Mouse (Mus musculus) liver, adult 2 months (tissue): ENCODE data around the gene Atxn1. TPM values are rescaled to one million over a fixed set of nuclear protein-coding genes. Genes with fewer than 3 reads are reported as not detected.

Experiments used
- DNase-seq: peaks from one replicate; pipeline ENCODE4 v3.0.0-alpha.2; 2011; ENCODE audit warnings: low read depth, low spot score; ENCODE audit errors: extremely low read depth
- H3K27ac ChIP-seq: fragments of 200-500 bp; replicated peaks from 2 replicates; pipeline ENCODE4 v1.5.1; 2012; ENCODE audit warnings: low read depth, mild to moderate bottlenecking, control low read depth, inconsistent platforms, low read length; ENCODE audit not compliant: insufficient read depth
- H3K27me3 ChIP-seq: fragments of 200-500 bp; 2 replicates; pipeline ENCODE4 v1.6.1; 2012; ENCODE audit warnings: mild to moderate bottlenecking, moderate library complexity, low read length, inconsistent platforms; ENCODE audit not compliant: control insufficient read depth, insufficient read depth
- H3K36me3 ChIP-seq: fragments of 200-500 bp; 2 replicates; pipeline ENCODE4 v1.6.1; 2012; ENCODE audit warnings: low read length, inconsistent platforms; ENCODE audit not compliant: control insufficient read depth, insufficient read depth
- H3K4me1 ChIP-seq: fragments of 200-500 bp; 2 replicates; pipeline ENCODE4 v1.6.1; 2011; ENCODE audit warnings: low read length; ENCODE audit not compliant: control insufficient read depth, insufficient read depth
- H3K4me3 ChIP-seq: fragments of 200-500 bp; 2 replicates; pipeline ENCODE4 v1.5.1; 2011; ENCODE audit warnings: low read depth, mild to moderate bottlenecking, control low read depth, low read length, moderate library complexity; ENCODE audit not compliant: insufficient read depth
- H3K79me2 ChIP-seq: fragments of 200-500 bp; 2 replicates; pipeline ENCODE4 v1.6.1; 2012; ENCODE audit warnings: inconsistent platforms, mild to moderate bottlenecking, low read length, moderate library complexity; ENCODE audit not compliant: control insufficient read depth, insufficient read depth
- H3K9ac ChIP-seq: fragments of 200-500 bp; 2 replicates; pipeline ENCODE4 v1.6.1; 2012; ENCODE audit warnings: low read depth, mild to moderate bottlenecking, control low read depth, inconsistent platforms, low read length
- CTCF ChIP-seq: fragments of 200-500 bp; IDR thresholded peaks from 2 replicates; pipeline ENCODE4 v1.5.1; 2011; ENCODE audit warnings: low read depth, low read length, control low read depth
- POLR2A ChIP-seq: fragments of 200-500 bp; IDR thresholded peaks from 2 replicates; pipeline ENCODE4 v1.6.1; 2011; ENCODE audit warnings: low read length, control low read depth; ENCODE audit not compliant: insufficient read depth; ENCODE audit errors: extremely low read depth
- WGBS: fragments of 180-500 bp; shearing (Covaris S2); methylation state at CpG from one replicate; pipeline ENCODE4 v1.1.7; 2018; 5-methylcytosine and 5-hydroxymethylcytosine counted together
- polyA plus RNA-seq: library from polyadenylated mRNA; depleted of rRNA; stranded (reverse); fragments of >200 nt; gene quantifications from 2 replicates; pipeline ENCODE4 v1.2.3, GENCODE M21; 2012
- total RNA-seq: library from RNA; depleted of rRNA; stranded (reverse); fragments of >200 nt; gene quantifications from 2 replicates; pipeline ENCODE4 v1.2.3, GENCODE M21; 2014

The Atxn1 gene
- total and polyA plus RNA-seq, 2 experiments: 7.7 to 7.8 TPM

DNA sequence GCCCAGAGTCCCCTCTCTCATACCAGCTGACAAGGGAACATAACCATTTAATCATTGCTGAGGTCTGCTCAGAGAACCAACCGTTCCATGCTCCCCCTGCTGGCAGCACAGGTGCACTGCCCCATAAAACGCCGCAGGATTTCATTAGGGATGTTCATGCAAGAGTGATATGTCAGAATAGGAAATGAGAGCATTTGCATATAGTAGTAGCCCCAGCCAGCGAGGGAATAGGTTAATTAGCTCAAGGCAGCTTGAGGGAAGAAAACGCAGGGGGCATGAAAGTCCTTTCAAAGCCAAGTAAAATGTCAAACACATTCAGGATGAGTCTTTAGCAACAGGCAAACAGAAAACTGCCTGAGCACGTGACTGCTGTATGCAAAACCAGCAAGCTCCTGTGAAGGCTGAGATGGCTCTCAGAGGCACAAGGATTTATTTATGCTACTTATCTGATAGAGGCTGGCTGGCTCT is 393.0 kb downstream of the Atxn1 start:
- 9% methylated on average over 6 of the region's 6 CpGs for WGBS
- no peak overlapping the region for H3K4me3 ChIP-seq
- H3K9ac ChIP-seq: no peak overlapping the region

DNA sequence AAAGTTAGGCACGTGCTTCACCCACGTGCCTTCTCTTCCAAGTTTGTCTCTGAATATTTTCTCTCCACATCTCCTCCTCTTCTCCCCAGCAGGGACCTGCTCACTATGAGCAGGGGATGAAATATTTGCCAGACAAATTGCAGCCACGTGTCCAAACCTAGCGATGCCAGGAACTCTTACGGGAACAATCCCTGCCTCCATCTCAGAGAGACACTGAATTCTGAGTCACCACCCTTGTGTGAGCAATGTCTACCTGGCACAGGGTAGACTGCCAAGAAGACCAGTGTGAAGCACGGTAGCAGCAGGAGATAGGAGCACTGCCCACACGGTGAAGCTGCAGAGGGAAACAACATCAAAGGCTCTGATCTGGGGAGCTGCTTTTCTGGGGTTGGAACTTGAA is 394.9 kb downstream of the Atxn1 start:
- Histone ChIP-seq H3K4me3 (no peak overlapping the region), H3K36me3 (peaks cover 11% of the 10 kb centered on the region; the same call in 1 of the 2 replicates), H3K4me1 (no peaks in the 10 kb centered on the region; the same call in 1 of the 2 replicates), H3K27me3 (no peaks in the 10 kb centered on the region), H3K27ac (no peak overlapping the region), H3K9ac (no peak overlapping the region), H3K79me2 (no peaks in the 10 kb centered on the region)
- 69% methylated on average over 7 of the region's 7 CpGs for WGBS
- TF ChIP-seq POLR2A: no peak
- TF ChIP-seq CTCF: no peak
- no peak for DNase-seq

More for the DNA sequence above, 393.0 kb downstream of the Atxn1 start:
- Histone ChIP-seq H3K27ac (no peak overlapping the region), H3K4me1 (no peaks in the 10 kb centered on the region; the same call in 1 of the 2 replicates), H3K27me3 (no peaks in the 10 kb centered on the region), H3K79me2 (no peaks in the 10 kb centered on the region), H3K36me3 (no peaks in the 10 kb centered on the region)
- TF ChIP-seq POLR2A (no peak), CTCF (peak; percentile 94)
- DNase-seq: peak; percentile 25

DNA sequence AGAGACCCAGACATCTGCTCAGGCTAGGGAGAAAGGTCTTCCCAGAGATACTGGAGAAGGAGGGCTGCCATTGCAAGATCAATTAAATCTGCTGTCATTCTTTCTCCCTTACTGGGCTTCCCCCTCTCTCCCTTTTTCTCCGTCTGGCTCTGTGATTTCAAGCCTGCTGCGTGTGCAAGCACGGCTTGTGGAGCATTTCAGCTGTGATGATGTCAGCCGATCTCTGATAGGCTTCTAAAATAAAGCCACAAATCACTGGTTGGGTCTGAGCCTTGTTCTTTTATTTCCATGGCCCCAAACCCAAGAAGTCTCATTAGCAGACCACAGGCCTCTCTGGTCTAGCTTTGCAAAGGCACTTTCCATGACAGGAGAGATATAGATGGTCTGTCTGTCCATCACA is 399.9 kb downstream of the Atxn1 start:
- H3K9ac ChIP-seq: no peak overlapping the region
- no peak overlapping the region for H3K4me3 ChIP-seq
- 93% methylated on average over 4 of the region's 4 CpGs for WGBS
- peaks cover 13% of the 10 kb centered on the region; the same call in 1 of the 2 replicates for H3K36me3 ChIP-seq
- no peaks in the 10 kb centered on the region for H3K4me1 ChIP-seq
- no peak for TF ChIP-seq CTCF
- DNase-seq: no peak
- no peaks in the 10 kb centered on the region for H3K27me3 ChIP-seq
- no peak overlapping the region for H3K27ac ChIP-seq
- no peaks in the 10 kb centered on the region for H3K79me2 ChIP-seq

DNA sequence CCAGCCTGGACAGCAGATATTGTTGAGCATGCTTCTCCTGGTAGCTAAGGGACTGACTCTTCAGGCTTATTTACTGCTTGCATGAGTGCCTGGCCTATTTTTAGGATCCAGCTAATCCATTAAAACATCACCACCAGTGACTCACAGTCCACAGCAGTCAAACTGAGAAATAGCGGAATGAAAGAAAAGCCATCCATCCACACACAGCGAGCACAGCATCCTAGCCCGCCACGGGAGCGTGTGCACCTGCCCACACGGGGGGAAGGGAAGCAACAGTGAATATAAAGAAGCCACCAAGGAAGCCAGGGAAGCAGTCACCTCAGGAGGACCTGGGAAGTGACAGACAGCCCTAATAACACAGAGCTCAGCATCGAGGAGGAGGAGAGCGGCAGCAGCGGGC is 402.8 kb downstream of the Atxn1 start:
- TF ChIP-seq POLR2A (no peak), CTCF (no peak)
- Histone ChIP-seq H3K4me3 (no peak overlapping the region), H3K9ac (no peak overlapping the region), H3K36me3 (peaks cover 19% of the 10 kb centered on the region), H3K4me1 (no peaks in the 10 kb centered on the region), H3K79me2 (no peaks in the 10 kb centered on the region), H3K27ac (no peak overlapping the region), H3K27me3 (no peaks in the 10 kb centered on the region)
- no peak for DNase-seq
- WGBS: 91% methylated on average over 9 of the region's 9 CpGs

DNA sequence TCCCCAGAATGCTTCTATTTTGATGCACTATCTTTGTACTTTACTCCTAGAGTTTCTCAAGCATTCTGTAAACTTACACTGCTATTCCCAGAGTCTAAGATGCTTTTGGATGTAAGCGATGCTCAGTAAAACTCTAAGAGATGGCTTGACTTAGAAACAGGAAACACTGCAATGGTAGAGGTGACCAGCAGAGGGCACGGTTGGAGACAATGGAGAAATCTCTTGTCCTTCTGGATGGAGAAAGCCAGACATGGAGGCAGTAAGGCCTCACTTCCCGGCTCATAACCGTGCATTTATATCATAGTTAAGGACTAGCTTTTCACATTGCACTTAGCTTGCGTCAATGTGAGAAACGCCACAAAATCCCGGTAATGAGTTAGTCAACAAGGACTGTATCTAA is 404.3 kb downstream of the Atxn1 start:
- Histone ChIP-seq H3K27me3 (no peaks in the 10 kb centered on the region), H3K36me3 (peaks cover 10% of the 10 kb centered on the region), H3K79me2 (no peaks in the 10 kb centered on the region), H3K4me1 (no peaks in the 10 kb centered on the region), H3K27ac (no peak overlapping the region), H3K4me3 (no peak overlapping the region), H3K9ac (no peak overlapping the region)
- TF ChIP-seq POLR2A (no peak), CTCF (peak; percentile 32; the same call in 1 of the 2 replicates)
- 73% methylated on average over 7 of the region's 7 CpGs for WGBS
- no peak for DNase-seq

DNA sequence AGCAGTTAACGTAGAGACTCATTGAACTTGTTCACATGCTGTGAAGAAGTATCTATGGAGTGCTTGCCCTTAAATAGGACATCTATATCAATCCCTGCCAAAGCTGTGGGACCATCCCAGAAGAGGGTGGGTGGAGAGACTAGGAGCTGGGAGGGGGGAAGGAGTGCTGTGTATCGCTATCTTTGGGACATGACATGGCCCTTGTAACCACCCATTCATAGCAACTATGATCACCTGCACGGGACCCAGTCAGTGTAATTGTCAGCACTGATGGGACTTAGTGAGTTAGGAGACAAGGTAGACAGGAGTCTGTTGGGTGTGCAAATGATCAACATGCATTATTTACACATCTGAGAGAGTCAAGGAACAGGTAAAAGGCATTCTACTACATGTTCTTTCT is 405.6 kb downstream of the Atxn1 start:
- Histone ChIP-seq H3K9ac (no peak overlapping the region), H3K27me3 (no peaks in the 10 kb centered on the region), H3K4me3 (no peak overlapping the region), H3K4me1 (no peaks in the 10 kb centered on the region), H3K79me2 (no peaks in the 10 kb centered on the region), H3K36me3 (peaks cover 17% of the 10 kb centered on the region), H3K27ac (no peak overlapping the region)
- WGBS: 97% methylated on average over 3 of the region's 3 CpGs
- no peak for DNase-seq
- no peak for TF ChIP-seq CTCF
- no peak for TF ChIP-seq POLR2A
